In genomic region chr9:57971413-57971812, GRCm38 (mm10) we compare ENCODE assay signal across 16 mouse cellular contexts. TPM values are rescaled to one million over a fixed set of nuclear protein-coding genes. Genes with fewer than 3 reads are reported as not detected.
DNase-seq lines count a peak whose midpoint lies in the region; ATAC-seq and TF ChIP-seq lines count a peak whose summit lies in the region.
"Had no signal": no experiment of that assay in that cellular context is flagged by ENCODE, and none has a peak within 500 bp of the region (broad histone marks: within the 10 kb centered on the region; RNA-seq: fewer than 3 reads in every experiment).

No protein-coding gene starts in this region.

- DNase-seq in hindbrain, embryonic 10.5 days (ENCODE audit: low spot score) = no peak
- DNase-seq in hindbrain, embryonic 14.5 days (ENCODE audit: low spot score) = no peak
- peak; percentile 62 for DNase-seq in thymus, postnatal 0 days (ENCODE audit: low spot score)
- DNase-seq in thymus, adult 18-20 months = no peak
- no peak for DNase-seq in lung, adult 18-20 months
- DNase-seq: adrenal gland, postnatal 36 days; cerebellum, adult 11-12 months; kidney, adult 9 months had no signal

- H3K9me3 ChIP-seq in hindbrain, embryonic 10.5 days = no peaks in the 10 kb centered on the region
- H3K9me3 ChIP-seq in hindbrain, embryonic 14.5 days (ENCODE audit: control insufficient read depth, low read length) = no peaks in the 10 kb centered on the region
- H3K9me3 ChIP-seq in intestine, postnatal 0 days (ENCODE audit: control insufficient read depth) = no peaks in the 10 kb centered on the region
- H3K9me3 ChIP-seq: limb, embryonic 13.5 days; neural tube, embryonic 15.5 days had no signal

- peaks cover 36% of the 10 kb centered on the region for H3K4me1 ChIP-seq in hindbrain, embryonic 10.5 days (replicated peaks)
- H3K4me1 ChIP-seq in hindbrain, embryonic 14.5 days (replicated peaks; ENCODE audit: control insufficient read depth, insufficient read depth, low read length) = no peaks in the 10 kb centered on the region
- H3K4me1 ChIP-seq in intestine, postnatal 0 days (replicated peaks; ENCODE audit: control insufficient read depth, insufficient read depth, low read length) = peaks cover 28% of the 10 kb centered on the region

- H3K9ac ChIP-seq in hindbrain, embryonic 14.5 days = no peak overlapping the region
- no peak overlapping the region for H3K9ac ChIP-seq in intestine, postnatal 0 days (ENCODE audit: low read depth, low read length)
- H3K9ac ChIP-seq: limb, embryonic 13.5 days; neural tube, embryonic 15.5 days had no signal

- H3K27me3 ChIP-seq in hindbrain, embryonic 10.5 days (ENCODE audit: insufficient read depth, poor library complexity, severe bottlenecking) = no peaks in the 10 kb centered on the region
- H3K27me3 ChIP-seq in hindbrain, embryonic 14.5 days (ENCODE audit: control insufficient read depth, insufficient read depth, low read length) = no peaks in the 10 kb centered on the region
- H3K27me3 ChIP-seq in intestine, postnatal 0 days (replicated peaks; ENCODE audit: control insufficient read depth, insufficient read depth, low read length) = no peaks in the 10 kb centered on the region
- H3K27me3 ChIP-seq: limb, embryonic 13.5 days; neural tube, embryonic 15.5 days had no signal

- WGBS in hindbrain, embryonic 10.5 days = 94% methylated on average over 5 of the region's 5 CpGs
- WGBS in hindbrain, embryonic 14.5 days = 95% methylated on average over 5 of the region's 5 CpGs
- 80% methylated on average over 5 of the region's 5 CpGs for WGBS in intestine, postnatal 0 days

- no peak overlapping the region for H3K4me3 ChIP-seq in hindbrain, embryonic 10.5 days
- no peak overlapping the region for H3K4me3 ChIP-seq in hindbrain, embryonic 14.5 days (replicated peaks; ENCODE audit: low read length)
- H3K4me3 ChIP-seq in intestine, postnatal 0 days (ENCODE audit: low read depth, low read length) = no peak overlapping the region
- H3K4me3 ChIP-seq: limb, embryonic 13.5 days; neural tube, embryonic 15.5 days had no signal

- TF ChIP-seq CTCF in intestine, postnatal 0 days (IDR thresholded peaks at IDR 0.05; ENCODE audit: low read depth) = no peak

- H3K4me2 ChIP-seq in hindbrain, embryonic 14.5 days (replicated peaks) = no peak overlapping the region
- no peak overlapping the region for H3K4me2 ChIP-seq in intestine, postnatal 0 days (replicated peaks; ENCODE audit: low read depth)
- H3K4me2 ChIP-seq: limb, embryonic 13.5 days; neural tube, embryonic 15.5 days had no signal

- no peak for ATAC-seq in hindbrain, embryonic 14.5 days (ENCODE audit: low FRiP score)
- ATAC-seq in megakaryocyte progenitor cell, adult 5-6 weeks (replicated peaks; ENCODE audit: poor library complexity) = peak; percentile 57
- no peak for ATAC-seq in intestine, postnatal 0 days
- ATAC-seq: forebrain, embryonic 14.5 days had no signal

- no peaks in the 10 kb centered on the region for H3K36me3 ChIP-seq in hindbrain, embryonic 10.5 days
- no peaks in the 10 kb centered on the region for H3K36me3 ChIP-seq in hindbrain, embryonic 14.5 days (replicated peaks; ENCODE audit: control insufficient read depth, insufficient read depth)
- no peaks in the 10 kb centered on the region for H3K36me3 ChIP-seq in intestine, postnatal 0 days (ENCODE audit: control insufficient read depth, insufficient read depth)
- H3K36me3 ChIP-seq: limb, embryonic 13.5 days; neural tube, embryonic 15.5 days had no signal

- peak overlapping the region; percentile 56; the same call in 1 of the 2 replicates for H3K27ac ChIP-seq in hindbrain, embryonic 10.5 days
- no peak overlapping the region for H3K27ac ChIP-seq in hindbrain, embryonic 14.5 days
- H3K27ac ChIP-seq in intestine, postnatal 0 days (ENCODE audit: low read depth, low read length) = no peak overlapping the region
- H3K27ac ChIP-seq: macrophage; neural tube, embryonic 15.5 days had no signal

RNA-seq across cellular contexts. Expression of gene Sema7a, which starts 31.5 kb away (rescaled TPM):
- polyA plus RNA-seq in hindbrain, embryonic 10.5 days (2016; fragmentation: Nextera tagmentation; extraction: Ambion mirVana) = 0.71 and 1.6 TPM in 2 replicates
- polyA plus RNA-seq in hindbrain, embryonic 14.5 days (2014; fragmentation: Nextera tagmentation; extraction: Ambion mirVana) = 6.3 and 7.3 TPM in 2 replicates
- polyA plus RNA-seq in thymus, postnatal 0 days (2015; fragmentation: Nextera tagmentation; extraction: Ambion mirVana) = 3.4 and 4.0 TPM in 2 replicates
- 0.10 and 0.27 TPM in 2 replicates for total RNA-seq in megakaryocyte progenitor cell, adult 5-6 weeks (2015)
- total RNA-seq in megakaryocyte progenitor cell, adult 5-6 weeks (2017) = 0.04 and 0.61 TPM in 2 replicates
- polyA plus RNA-seq in intestine, postnatal 0 days (2015; fragmentation: Nextera tagmentation; extraction: Ambion mirVana) = 6.9 and 7.1 TPM in 2 replicates
- polyA plus RNA-seq: CD4-positive, CD25-positive, alpha-beta regulatory T cell, adult 4 months had no signal

RNA-seq across cellular contexts. Expression of gene Cyp11a1, which starts 34.8 kb away (rescaled TPM):
- not detected in 2 replicates for polyA plus RNA-seq in hindbrain, embryonic 10.5 days (2016; fragmentation: Nextera tagmentation; extraction: Ambion mirVana)
- 0.39 and 1.5 TPM in 2 replicates for polyA plus RNA-seq in hindbrain, embryonic 14.5 days (2014; fragmentation: Nextera tagmentation; extraction: Ambion mirVana)
- polyA plus RNA-seq in thymus, postnatal 0 days (2015; fragmentation: Nextera tagmentation; extraction: Ambion mirVana) = 2.2 and 2.7 TPM in 2 replicates
- 0.15 and 0.47 TPM in 2 replicates for total RNA-seq in megakaryocyte progenitor cell, adult 5-6 weeks (2015)
- 0.30 and 1.2 TPM in 2 replicates for total RNA-seq in megakaryocyte progenitor cell, adult 5-6 weeks (2017)
- polyA plus RNA-seq in intestine, postnatal 0 days (2015; fragmentation: Nextera tagmentation; extraction: Ambion mirVana) = 4.4 and 7.8 TPM in 2 replicates
- total RNA-seq: heart, postnatal 25 days had no signal
- polyA plus RNA-seq: CD4-positive, CD25-positive, alpha-beta regulatory T cell, adult 4 months; macrophage had no signal
